Mouse (Mus musculus): ENCODE measurements around the gene Caap1. TPM values are rescaled to one million over a fixed set of nuclear protein-coding genes. Genes with fewer than 3 reads are reported as not detected.
A peak's percentile ranks its signal among the peaks of the same experiment; 100 is the strongest.

Gene Caap1
- total and polyA plus RNA-seq, 2 experiments from 2014 or later, result 9.2 TPM

DNA sequence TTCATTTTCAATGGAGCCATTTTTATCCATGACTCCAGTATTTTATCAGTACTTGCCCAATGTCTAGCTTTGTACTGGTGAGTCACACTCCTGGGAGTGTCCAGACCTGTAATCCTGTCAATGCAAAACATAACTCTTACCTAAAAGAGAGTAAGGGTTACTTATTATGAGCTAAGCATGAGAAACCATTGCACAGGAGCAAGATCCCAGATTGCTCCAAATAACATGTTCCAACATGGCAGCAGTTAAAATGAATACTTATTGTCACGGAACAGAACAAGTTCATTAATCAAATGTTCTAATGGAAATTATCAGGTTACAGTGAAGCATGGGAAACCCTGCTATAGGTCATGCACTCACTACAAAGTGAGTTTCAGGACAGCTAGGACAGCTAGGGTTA, 3.7 kb upstream of the Caap1 start:
- no peak for DNase-seq (ENCODE audit: low spot score)
- Histone ChIP-seq H3K27me3 (ENCODE audit: insufficient read depth, low read length) (no peaks in the 10 kb centered on the region), H3K9ac (replicated peaks; ENCODE audit: low read length, poor library complexity, severe bottlenecking) (no peak overlapping the region), H3K4me1 (ENCODE audit: insufficient read depth, low read length) (no peaks in the 10 kb centered on the region), H3K27ac (ENCODE audit: low read depth, low read length) (no peak overlapping the region), H3K4me2 (ENCODE audit: low read depth, low read length, poor library complexity, severe bottlenecking) (no peak overlapping the region), H3K36me3 (ENCODE audit: insufficient read depth, low read length) (no peaks in the 10 kb centered on the region), H3K4me3 (ENCODE audit: low read depth, low read length) (no peak overlapping the region), H3K9me3 (ENCODE audit: low read length) (no peaks in the 10 kb centered on the region)
- no peak for TF ChIP-seq CTCF (IDR thresholded peaks at IDR 0.05)
- WGBS, result 91% methylated on average over 1 of the region's 1 CpGs
- ATAC-seq (ENCODE audit: low FRiP score), result no peak

DNA sequence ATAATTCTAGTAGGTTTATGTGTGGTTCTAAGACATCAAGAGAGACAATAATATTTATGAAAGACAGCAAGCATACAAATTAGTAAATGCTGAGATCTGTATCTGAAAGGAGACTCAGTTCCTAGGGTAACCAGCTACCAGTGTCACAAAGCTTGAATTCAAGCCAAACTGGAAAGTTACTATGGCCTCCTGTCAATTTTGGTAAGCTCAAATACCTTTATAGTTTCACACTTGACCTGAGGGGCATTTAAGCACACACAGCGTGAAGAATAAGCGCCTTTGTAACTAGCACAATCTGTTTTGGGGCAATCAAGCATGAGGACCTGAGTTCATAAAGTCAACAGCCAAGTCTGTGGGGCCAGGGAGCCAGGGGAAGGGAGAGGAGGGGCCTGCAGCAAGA, 2.7 kb upstream of the Caap1 start:
- Histone ChIP-seq H3K36me3 (ENCODE audit: insufficient read depth, low read length) (no peaks in the 10 kb centered on the region), H3K27ac (ENCODE audit: low read depth, low read length) (no peak overlapping the region), H3K9ac (replicated peaks; ENCODE audit: low read length, poor library complexity, severe bottlenecking) (no peak overlapping the region), H3K9me3 (ENCODE audit: low read length) (no peaks in the 10 kb centered on the region), H3K4me2 (ENCODE audit: low read depth, low read length, poor library complexity, severe bottlenecking) (no peak overlapping the region), H3K27me3 (ENCODE audit: insufficient read depth, low read length) (no peaks in the 10 kb centered on the region), H3K4me3 (ENCODE audit: low read depth, low read length) (no peak overlapping the region), H3K4me1 (ENCODE audit: insufficient read depth, low read length) (no peaks in the 10 kb centered on the region)
- DNase-seq (ENCODE audit: low spot score) (no peak), ATAC-seq (ENCODE audit: low FRiP score) (no peak)
- WGBS, result 46% methylated on average over 2 of the region's 2 CpGs
- TF ChIP-seq CTCF (IDR thresholded peaks at IDR 0.05), result no peak

DNA sequence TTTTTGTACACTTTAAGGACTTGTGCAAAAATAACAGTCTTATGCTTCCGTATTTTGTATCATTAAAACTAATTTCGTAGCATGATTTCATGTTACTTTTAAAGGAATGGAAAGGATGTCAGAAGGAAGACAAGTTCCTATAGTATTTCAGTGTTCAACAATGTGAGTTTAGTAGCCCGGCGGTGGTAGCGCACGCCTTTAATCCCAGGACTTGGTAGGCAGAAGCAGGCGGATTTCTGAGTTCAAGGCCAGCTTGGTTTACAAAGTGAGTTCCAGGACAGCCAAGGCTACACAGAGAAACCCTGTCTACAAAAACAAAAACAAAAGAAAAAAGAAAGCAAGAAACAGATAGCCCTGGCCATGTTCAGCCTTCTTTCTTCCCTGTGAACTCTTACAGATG, 549 bp upstream of the Caap1 start:
- Histone ChIP-seq H3K36me3 (ENCODE audit: insufficient read depth, low read length) (no peaks in the 10 kb centered on the region), H3K4me2 (ENCODE audit: low read depth, low read length, poor library complexity, severe bottlenecking) (no peak overlapping the region), H3K9ac (replicated peaks; ENCODE audit: low read length, poor library complexity, severe bottlenecking) (no peak overlapping the region), H3K27me3 (ENCODE audit: insufficient read depth, low read length) (no peaks in the 10 kb centered on the region), H3K4me1 (ENCODE audit: insufficient read depth, low read length) (no peaks in the 10 kb centered on the region), H3K27ac (ENCODE audit: low read depth, low read length) (no peak overlapping the region), H3K4me3 (ENCODE audit: low read depth, low read length) (peak overlapping the region; percentile 68; the same call in 1 of the 2 replicates), H3K9me3 (ENCODE audit: low read length) (no peaks in the 10 kb centered on the region)
- ATAC-seq (ENCODE audit: low FRiP score), result no peak
- no peak for DNase-seq (ENCODE audit: low spot score)
- TF ChIP-seq CTCF (IDR thresholded peaks at IDR 0.05), result no peak
- WGBS, result 71% methylated on average over 7 of the region's 7 CpGs

DNA sequence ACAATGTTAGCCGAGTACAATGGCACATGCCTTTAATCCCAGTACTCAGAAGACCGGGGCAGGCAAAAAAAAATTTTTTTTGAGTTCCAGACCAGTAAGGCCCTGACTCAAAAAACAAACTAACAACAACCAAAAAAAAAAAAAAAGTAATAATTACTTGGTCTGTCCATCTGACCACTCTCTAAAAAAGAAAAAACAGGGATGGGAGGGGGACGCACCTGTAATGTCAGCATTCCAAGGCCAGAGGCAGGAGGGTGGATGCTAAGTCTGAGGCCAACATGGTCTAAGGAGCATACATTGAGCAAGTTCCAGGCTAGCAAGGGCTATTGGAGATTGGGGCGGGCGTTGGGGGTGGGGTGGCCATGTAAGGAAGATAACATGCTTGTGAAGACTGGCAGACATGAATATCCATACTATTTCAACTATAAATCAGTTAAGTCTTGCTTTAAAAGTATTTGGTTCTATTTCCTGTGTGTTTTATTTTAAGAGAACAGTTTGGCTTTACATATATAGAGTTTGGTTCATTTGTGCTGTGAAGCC, 1.6 kb downstream of the Caap1 start:
- Histone ChIP-seq H3K27ac (ENCODE audit: low read depth, low read length) (no peak overlapping the region), H3K4me2 (ENCODE audit: low read depth, low read length, poor library complexity, severe bottlenecking) (no peak overlapping the region), H3K27me3 (ENCODE audit: insufficient read depth, low read length) (no peaks in the 10 kb centered on the region), H3K36me3 (ENCODE audit: insufficient read depth, low read length) (no peaks in the 10 kb centered on the region), H3K4me1 (ENCODE audit: insufficient read depth, low read length) (no peaks in the 10 kb centered on the region), H3K9ac (replicated peaks; ENCODE audit: low read length, poor library complexity, severe bottlenecking) (no peak overlapping the region), H3K9me3 (ENCODE audit: low read length) (no peaks in the 10 kb centered on the region), H3K4me3 (ENCODE audit: low read depth, low read length) (no peak overlapping the region)
- ATAC-seq (ENCODE audit: low FRiP score) (no peak), DNase-seq (ENCODE audit: low spot score) (no peak)
- WGBS, result 90% methylated on average over 5 of the region's 5 CpGs
- TF ChIP-seq CTCF (IDR thresholded peaks at IDR 0.05), result no peak

DNA sequence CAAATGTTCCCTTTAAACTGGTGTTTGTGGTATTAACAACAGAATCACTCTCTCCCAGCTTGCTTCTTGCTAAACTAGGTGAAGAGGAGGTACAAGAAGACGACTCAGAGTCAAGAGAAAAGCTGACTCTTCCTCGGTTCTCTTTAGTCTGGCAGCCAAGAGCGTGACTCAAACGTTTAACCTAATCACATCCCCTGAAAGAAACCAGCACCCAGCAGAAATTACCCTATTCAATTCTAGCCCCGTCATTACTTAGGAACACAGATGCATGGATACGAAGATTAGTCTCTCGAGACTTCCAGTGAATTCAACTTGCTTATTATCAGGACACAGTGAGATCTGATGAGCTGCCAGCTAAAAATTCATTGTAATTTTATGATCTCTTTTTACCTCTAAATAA, 12.3 kb downstream of the Caap1 start:
- no peak overlapping the region for H3K4me3 ChIP-seq (ENCODE audit: low read depth, low read length)
- H3K4me2 ChIP-seq (ENCODE audit: low read depth, low read length, poor library complexity, severe bottlenecking), result no peak overlapping the region
- no peak for TF ChIP-seq CTCF (IDR thresholded peaks at IDR 0.05)
- no peak overlapping the region for H3K9ac ChIP-seq (replicated peaks; ENCODE audit: low read length, poor library complexity, severe bottlenecking)
- H3K27ac ChIP-seq (ENCODE audit: low read depth, low read length), result no peak overlapping the region
- ATAC-seq (ENCODE audit: low FRiP score), result no peak
- 0 out of 2 replicates have a peak, but pooled peaks cover 10% of the 10 kb centered on the region for H3K36me3 ChIP-seq (ENCODE audit: insufficient read depth, low read length)
- H3K9me3 ChIP-seq (ENCODE audit: low read length), result no peaks in the 10 kb centered on the region
- WGBS, result 66% methylated on average over 7 of the region's 7 CpGs
- no peaks in the 10 kb centered on the region for H3K27me3 ChIP-seq (ENCODE audit: insufficient read depth, low read length)
- no peaks in the 10 kb centered on the region for H3K4me1 ChIP-seq (ENCODE audit: insufficient read depth, low read length)
- no peak for DNase-seq (ENCODE audit: low spot score)

DNA sequence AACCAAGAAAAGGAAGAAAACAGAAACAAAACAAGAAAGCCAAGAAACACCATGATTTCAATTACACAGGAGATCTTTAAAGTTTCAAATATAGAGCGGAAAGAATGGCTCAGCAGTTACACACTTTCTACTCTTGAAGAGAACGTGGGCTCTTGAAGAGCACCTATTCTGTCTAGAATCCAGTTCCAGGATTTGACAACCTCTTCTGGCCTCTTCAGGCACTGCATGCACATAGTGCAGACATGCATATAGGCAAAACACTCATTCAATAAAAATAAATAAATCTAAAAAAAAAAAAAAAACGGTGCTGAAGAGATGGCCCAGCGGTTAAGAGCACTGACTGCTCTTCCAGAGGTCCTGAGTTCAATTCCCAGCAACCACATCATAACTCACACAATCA, 13.6 kb downstream of the Caap1 start:
- 93% methylated on average over 4 of the region's 4 CpGs for WGBS
- H3K9ac ChIP-seq (replicated peaks; ENCODE audit: low read length, poor library complexity, severe bottlenecking), result no peak overlapping the region

More for the DNA sequence above, 13.6 kb downstream of the Caap1 start:
- ATAC-seq (ENCODE audit: low FRiP score) (no peak), DNase-seq (ENCODE audit: low spot score) (no peak)
- Histone ChIP-seq H3K4me3 (ENCODE audit: low read depth, low read length) (no peak overlapping the region), H3K4me1 (ENCODE audit: insufficient read depth, low read length) (no peaks in the 10 kb centered on the region), H3K9me3 (ENCODE audit: low read length) (no peaks in the 10 kb centered on the region), H3K36me3 (ENCODE audit: insufficient read depth, low read length) (0 out of 2 replicates have a peak, but pooled peaks cover 10% of the 10 kb centered on the region), H3K27me3 (ENCODE audit: insufficient read depth, low read length) (no peaks in the 10 kb centered on the region), H3K4me2 (ENCODE audit: low read depth, low read length, poor library complexity, severe bottlenecking) (no peak overlapping the region), H3K27ac (ENCODE audit: low read depth, low read length) (no peak overlapping the region)
- TF ChIP-seq CTCF (IDR thresholded peaks at IDR 0.05), result no peak
